Mouse (Mus musculus): ENCODE results near the gene Mrpl34. TPM values are rescaled to one million over a fixed set of nuclear protein-coding genes. Genes with fewer than 3 reads are reported as not detected.
A peak's percentile ranks its signal among the peaks of the same experiment; 100 is the strongest.
"Not testable (repeated sequence)": the region's sequence is repeated elsewhere in the genome, so short reads cannot be mapped to it uniquely, and the experiment has no call there.

The Mrpl34 gene
- total RNA-seq (2021) = 100 to 1,000 TPM; 103 to 130 TPM
- long read RNA-seq, experiment 1, transcript Mrpl34-201 (2 exons, 607 nt) = major isoform, 31 of 31 reads
- long read RNA-seq, experiment 1, partial matches to known transcripts = 0 of 31 reads
- long read RNA-seq, experiment 1, other reads (novel, unspliced or antisense) = 0 of 31 reads
- long read RNA-seq, experiment 2, transcript Mrpl34-201 (2 exons, 607 nt) = major isoform, 106 of 112 reads
- long read RNA-seq, experiment 2, partial matches to known transcripts = 0 of 112 reads
- long read RNA-seq, experiment 2, other reads (novel, unspliced or antisense) = 6 of 112 reads

DNA sequence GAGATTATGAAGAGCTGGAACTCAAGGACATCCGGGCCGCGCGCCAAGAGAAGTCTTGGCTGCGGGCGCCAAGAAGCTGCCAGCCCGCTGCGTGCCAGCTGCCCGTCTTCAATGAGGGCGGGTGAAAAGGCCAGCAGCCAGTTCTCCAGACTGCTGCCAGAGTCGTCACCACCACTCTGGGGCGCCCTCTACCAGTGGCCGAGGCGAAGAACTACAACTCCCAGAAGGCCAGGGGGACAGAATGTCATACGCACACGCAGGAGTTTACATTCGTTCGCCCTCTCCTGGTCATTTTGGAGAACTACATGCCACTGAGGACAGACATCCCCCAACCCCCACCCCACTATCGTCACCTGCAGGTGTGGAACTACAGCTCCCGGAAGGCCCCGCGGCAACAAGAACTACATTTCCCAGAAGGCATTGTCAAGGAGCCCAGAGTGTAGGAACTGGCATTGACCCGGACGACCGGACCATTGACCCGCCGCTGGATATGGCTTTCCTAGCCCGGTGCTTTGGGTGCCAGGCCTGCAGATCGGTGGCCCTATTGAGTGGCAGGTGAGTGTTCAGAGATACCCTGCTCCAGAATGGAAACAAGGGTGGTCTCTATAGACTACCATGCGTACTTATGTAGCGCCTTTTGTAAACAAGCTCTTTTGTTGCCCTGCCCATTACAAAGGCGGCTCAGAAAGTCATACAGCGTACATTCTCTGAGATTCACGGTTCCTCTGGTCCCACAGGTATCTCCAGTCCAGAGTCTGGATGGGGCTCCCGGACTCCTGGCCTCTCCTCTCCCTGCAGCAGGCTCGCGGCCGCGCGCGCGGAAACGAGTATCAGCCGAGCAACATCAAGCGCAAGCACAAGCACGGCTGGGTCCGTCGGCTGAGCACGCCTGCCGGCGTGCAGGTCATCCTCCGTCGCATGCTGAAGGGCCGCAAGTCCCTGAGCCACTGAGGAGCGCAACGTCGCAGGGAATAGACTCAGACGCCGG, at the start of gene Mrpl34:
TSS of gene Mrpl34 (plus strand) at position 447 of the 988 bp plus-strand sequence.
- peak; percentile 91 to 94 for DNase-seq (ENCODE audit: low spot score in 2 of 2)

DNA sequence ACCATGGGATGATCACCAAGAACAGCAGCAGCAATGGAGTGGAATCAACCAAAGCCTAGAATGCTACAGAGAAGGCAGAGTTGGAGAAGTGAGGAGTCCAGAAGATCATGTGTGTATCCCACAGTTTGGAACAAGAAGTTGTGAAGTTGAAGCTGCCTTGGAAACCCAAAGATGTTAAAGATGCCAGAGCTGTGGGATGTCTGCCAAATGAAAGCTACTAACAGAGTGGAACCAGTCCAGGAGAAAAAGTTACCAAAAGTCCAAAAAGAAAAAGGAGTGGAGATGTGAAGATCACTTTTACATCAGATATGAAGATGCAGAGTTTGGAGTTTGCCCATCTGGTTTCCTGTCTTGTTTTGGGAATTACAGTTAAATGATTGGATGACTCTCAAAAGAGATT, 42.6 kb upstream of the Mrpl34 start:
- no peak for DNase-seq (ENCODE audit: low spot score in 2 of 2)

DNA sequence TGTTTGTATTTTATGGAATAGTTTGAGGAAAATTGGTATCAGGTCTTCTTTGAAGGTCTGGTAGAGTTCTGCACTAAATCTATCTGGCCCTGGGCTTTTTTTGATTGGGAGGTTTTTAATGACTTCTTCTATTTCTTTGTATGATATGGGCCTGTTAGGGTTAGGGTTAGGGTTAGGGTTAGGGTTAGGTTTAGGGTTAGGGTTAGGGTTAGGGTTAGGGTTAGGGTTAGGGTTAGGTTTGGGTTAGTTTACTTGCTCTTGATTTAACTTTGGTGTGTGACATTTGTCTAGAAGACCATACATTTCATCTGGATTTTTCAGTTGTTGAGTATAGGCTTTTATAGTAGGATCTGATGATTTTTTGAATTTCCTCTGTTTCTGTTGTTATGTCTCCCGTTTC, 31.8 kb upstream of the Mrpl34 start:
- not testable (repeated sequence) for DNase-seq (ENCODE audit: low spot score in 2 of 2)

DNA sequence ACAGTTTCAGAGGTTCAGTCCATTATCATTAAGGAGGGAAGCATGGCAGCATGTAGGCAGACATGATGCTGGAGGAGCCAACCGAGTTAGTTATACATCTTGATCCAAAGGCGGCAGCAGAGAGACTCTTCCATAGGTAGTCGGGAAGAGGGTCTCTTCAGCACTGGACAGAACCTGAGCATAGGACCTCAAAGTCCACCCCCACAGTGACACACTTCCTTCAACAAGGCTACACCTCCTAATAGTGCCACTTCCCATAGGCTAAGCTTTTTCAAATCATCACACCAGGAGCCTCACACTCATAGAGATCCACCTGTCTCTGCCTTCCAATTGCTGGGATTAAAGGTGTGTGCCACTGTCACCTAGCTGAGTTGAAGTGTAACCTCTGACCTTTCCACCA, 27.7 kb upstream of the Mrpl34 start:
- no peak for DNase-seq (ENCODE audit: low spot score in 2 of 2)

DNA sequence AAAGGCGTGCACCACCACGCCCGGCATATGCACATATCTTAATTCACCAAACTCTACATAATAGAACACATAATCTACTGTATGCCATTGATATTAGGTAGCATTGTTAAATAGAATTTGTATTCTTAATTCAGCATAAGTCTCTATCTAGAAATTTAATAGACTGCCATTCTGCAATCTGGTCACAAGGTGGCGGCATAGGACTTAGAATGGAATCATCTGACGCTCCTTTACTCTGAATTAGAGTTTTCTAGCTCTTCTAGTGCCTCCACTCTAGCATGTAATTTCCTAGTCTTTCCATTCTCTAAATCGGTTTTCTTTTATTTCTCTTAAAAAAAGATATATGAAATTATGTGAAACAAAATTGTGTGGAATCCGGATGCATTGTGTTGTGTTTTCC, 23.4 kb upstream of the Mrpl34 start:
- DNase-seq (ENCODE audit: low spot score in 2 of 2) = peak; percentile 61 to 68

DNA sequence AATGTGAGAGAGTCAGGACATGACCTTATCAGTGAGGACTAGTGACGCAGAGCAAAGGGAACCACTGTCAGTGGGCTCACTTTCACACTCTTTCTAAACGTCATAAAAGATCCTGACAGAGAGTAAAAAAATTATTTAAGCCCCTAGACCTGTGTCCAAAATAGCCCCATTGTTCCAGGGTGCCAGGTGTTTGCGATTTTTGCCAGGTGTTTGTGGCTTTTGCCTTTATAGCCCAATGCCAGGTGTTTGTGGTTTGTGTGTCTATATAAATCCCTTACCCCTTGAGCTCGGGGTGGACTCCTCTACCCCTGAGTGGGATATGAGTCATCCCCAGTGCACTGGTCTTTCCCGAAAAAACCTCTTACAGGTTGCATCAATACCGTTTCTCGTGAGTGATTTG, 19.7 kb upstream of the Mrpl34 start:
- no peak for DNase-seq (ENCODE audit: low spot score in 2 of 2)

DNA sequence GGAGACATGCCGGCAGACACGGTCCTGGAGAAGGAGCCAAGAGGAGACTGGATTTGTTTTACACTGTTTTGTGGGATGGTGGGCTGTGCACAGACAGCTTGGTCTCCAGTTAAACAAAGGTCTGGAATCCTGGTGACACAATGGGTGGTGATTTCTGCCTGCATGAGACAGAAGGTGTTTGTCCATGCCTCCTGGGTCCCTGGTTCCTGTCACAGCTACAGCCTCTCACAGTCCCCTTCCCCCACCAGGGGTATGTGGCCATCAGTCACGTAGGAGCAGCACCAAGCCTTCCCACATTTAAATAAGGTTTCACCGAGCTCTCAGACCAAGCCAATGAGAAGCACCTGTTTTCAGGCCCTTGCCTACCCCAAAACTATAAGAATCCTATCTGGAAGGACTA, 13.4 kb upstream of the Mrpl34 start:
- DNase-seq (ENCODE audit: low spot score in 2 of 2) = no peak

DNA sequence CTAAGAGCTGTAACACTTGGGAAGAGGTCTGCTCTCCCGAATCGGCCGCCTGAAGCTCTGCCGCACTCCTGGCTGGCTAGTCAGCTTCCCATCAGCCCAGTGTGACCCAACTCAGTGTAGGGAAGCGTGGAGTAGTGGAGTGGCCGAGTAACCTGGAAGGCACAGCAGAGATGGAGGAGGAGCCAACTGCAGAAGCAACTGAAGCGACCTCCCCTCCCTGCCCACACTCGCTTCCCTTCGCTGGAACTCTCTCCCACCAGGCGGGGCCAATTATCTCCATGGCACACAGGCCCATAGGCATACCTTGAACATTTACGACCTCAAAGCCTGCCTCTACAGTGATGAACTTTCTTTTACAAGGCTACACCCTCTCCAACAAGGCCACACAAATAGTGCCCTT, 13.0 kb upstream of the Mrpl34 start:
- no peak for DNase-seq (ENCODE audit: low spot score in 2 of 2)

DNA sequence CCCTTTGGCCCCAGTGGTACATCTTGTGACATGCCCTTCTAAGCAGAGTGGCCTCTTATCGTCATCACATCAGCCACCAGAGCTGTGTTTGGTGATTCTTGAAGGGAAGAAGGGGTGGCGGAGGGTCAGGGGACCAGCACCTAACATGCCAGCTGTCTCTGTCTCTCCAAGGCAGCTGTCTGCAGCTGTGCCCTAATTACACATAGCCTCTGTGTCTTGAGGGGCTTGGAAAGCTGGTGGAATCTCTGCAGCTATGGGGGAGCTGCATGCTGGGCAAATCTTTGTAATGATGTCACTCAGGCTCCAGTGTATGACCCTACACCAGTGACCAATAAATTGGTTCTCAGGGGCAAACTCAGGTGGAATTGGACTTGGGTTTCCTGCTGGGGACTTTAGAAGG, 12.1 kb upstream of the Mrpl34 start:
- no peak for DNase-seq (ENCODE audit: low spot score in 2 of 2)

DNA sequence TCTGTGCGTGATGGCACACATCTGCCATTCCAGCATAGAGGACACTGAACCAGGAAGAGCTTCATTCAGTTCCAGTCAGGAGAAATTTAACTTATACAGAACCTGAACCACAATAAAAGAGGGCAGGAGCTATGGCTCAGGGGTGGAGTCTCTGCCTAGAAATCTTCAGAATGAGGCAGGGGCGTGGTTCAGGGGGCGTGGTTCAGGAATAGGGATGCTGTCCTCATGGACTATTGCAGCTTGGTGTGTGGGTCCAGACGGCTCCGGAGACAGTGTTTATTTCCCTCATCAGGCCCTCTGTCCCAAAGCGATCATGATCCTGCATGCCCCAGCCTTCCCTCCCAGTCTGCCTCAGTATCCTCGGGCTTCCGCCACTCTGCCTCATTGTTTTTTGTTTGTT, 10.1 kb upstream of the Mrpl34 start:
- DNase-seq (ENCODE audit: low spot score in 2 of 2) = no peak

DNA sequence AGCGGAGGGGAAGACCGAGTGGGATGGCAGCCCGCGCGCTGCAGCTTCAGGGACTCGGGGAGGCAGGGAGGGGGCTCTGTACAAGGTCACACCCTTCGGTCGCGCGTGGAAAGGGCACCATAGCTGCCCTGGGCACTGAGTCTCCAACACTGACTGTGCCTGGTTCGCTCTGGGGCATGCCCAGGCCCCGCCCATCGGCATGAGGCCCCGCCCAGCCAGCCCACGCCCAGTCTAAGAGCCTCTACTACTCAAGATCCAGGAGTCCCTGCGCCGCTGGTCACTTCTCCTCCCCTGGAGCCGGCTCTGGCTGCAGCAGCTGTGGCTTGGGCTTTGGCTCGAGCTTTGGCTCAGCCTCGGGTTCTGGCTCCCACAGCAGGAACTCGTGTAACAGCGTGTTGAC, 7.9 kb upstream of the Mrpl34 start:
- DNase-seq (ENCODE audit: low spot score in 2 of 2) = peak in 1 of 2 experiments; percentile 26

DNA sequence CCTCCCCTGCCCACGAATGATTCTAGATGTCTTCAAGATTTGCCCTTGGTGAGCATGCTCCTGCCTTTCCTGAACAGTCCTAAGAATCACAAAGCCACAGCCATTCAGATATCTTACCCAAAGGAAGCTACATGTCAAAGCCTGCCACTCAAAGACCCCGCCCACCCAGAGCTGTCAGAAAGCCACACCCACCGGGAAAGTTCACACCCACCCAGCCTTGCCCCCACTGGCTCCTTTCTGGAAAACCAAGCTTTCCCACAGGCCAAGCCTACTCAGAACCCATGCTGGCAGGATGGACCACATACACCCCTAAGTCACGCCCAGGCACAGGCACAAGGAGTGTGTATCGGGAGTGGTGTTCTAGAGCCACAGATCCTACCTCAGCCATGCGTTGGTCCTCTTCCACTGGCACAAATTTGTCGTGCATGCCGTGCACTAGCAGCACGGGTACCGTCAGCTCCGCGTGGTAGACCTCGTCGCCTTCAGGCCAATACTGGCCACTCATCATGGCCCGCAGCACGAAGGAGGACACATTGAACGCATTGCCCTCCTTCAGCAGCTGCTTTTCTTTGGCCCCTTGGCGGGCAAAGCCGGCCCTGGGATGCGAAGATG, 7.0 kb upstream of the Mrpl34 start:
- DNase-seq (ENCODE audit: low spot score in 2 of 2) = no peak

DNA sequence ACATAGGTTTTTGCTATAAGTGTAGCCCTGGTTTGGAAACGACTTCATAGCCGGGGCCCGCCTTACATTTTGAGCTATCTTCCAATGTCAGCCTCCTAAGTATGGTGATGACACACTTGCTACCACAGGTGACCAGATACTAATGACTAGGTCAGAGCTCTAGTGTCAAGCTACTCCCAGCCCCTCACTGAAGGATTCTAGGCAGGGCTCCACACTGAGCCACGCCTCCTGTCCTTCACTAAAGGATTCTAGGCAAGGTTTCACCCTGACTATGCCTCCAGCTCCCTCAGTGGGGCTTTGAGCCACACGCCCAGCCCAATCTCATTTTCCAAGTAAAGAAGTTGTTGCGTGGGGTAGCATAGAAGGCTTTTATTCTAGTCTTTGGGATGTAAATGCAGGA, 4.0 kb upstream of the Mrpl34 start:
- no peak for DNase-seq (ENCODE audit: low spot score in 2 of 2)

DNA sequence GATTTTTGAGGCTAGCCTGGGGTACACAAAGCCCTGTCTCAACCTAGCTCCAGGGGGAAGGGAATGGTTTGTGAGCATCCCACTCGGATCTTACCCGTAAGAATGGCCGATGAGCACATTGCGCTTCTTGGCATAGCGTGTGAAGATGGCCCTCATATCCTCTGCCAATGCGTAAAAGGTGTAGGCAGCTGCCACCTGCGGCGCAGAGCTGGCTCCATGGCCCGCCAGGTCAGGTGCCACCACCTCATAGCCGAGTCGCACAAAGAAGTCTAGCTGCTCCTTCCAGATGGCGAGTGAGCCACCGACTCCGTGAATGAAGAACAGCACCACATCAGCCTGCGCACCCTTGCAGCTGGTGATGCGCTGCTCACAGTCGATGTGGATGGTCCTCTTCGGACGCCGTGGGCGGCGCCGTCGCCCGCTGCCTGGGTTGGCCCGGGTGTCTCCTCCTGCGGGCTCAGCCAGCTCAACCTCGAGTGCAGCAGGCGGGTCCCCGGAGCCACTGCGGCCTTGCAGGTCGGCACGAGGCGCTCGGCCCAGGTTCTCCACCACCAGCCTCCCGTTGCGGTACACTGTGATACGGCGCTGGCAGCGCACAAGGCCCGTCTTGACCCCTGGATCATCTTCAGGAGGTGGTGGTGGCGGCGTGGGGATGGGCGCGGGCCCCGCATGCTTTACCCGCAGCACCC, 3.5 kb upstream of the Mrpl34 start:
- no peak for DNase-seq (ENCODE audit: low spot score in 2 of 2)

DNA sequence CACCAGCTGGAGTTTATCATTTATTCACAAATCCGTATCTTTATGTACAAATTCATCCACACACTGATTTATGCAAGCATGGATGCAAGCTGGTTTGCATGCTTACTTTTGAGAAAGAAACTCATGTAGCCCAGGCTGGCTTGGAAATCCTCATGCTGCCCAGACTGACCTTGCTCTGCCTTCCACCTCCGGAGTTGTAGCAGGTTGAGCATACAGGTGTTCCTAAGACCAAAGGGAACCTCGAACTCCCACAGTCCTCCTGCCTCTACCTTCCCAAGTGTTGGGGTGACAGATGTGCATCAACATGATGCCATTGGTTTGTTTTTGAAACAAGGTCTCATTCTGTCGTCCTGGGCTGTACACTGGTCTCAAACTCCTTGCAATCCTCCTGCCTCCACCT, 2.6 kb upstream of the Mrpl34 start:
- DNase-seq (ENCODE audit: low spot score in 2 of 2) = no peak

DNA sequence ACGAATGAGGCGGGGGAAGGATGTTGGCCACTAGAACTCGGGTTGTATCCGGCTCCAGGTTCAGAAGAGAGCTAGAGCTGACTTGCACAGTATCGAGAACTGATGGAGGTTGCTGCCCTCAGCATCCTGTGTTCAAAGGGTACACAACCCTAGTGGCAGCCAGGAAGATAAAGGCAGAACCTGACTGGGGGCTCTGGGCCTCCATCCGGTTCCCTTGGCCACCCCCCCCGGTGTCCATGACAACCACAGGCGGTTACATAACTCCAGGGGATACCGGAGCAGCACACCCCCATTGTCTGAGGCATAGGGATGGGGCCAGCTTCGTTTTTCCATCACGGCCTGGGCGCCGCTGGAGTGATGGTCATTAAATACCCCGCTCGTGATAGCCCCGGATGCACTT, 2.0 kb upstream of the Mrpl34 start:
- peak in 1 of 2 experiments; percentile 38 for DNase-seq (ENCODE audit: low spot score in 2 of 2)

DNA sequence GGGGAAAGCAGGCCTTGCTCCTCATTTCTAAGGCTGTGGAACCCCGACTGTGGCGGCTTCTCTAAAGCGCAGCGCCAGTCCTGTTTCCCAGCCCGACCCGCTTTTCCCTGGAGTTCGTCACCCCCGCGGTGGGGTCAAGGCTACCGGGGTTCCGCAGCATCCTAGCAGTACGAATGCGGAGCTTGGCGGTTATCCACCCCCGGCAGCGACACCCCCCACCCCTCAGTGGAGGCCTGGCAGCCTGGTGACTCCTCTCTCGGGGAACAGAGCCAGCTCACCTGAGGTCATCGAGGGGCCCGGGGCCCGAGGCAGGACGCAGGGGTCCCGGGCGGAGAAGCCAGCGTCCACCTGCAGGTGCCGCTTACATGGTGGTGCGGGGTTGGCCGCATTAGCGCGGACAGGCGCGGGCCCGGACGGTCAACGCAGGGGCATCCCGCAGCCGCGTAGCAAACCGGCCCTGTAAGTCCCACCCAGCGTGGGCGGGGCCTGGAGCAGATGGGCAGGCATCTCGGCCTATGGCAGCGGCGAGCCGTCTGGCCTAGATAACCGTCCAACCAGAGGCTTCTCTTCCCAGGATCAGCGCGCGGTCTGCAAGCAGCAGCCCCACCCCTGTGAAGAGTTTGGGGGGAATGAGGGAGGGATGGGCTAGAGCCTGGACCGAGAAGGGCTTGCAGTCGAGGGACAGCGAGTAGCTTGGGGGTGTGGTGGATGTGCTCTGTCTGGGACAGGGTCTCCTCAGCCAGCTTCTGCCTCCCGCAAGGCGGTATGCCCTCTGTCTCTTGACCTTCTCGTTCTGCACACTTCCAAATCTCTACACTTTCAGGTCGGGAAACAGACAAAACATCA, 1.3 kb upstream of the Mrpl34 start, which contains the start of gene Abhd8:
TSS of gene Abhd8 (minus strand) at position 468 of the 846 bp plus-strand sequence.
- peak; percentile 96 to 97 for DNase-seq (ENCODE audit: low spot score in 2 of 2)

DNA sequence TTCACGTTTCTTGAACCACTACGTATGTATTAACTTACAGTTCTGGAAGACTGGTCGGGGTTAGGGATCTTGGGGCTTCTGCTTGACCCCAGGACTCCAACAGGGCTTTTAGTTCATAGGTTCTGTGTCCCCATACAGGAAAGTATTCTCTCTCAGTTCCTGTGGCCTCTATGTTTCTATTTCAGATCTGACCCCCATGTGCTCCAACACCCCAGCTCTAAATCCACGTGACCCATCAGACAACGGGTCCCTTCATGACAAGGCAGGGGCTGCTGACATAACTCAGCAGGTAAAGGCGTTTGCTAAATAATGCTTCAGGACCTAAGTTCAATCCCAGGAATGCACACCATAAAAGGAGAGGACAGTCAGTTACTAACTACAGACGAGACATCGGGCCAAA, 974 bp downstream of the Mrpl34 start:
- DNase-seq (ENCODE audit: low spot score in 2 of 2) = no peak

DNA sequence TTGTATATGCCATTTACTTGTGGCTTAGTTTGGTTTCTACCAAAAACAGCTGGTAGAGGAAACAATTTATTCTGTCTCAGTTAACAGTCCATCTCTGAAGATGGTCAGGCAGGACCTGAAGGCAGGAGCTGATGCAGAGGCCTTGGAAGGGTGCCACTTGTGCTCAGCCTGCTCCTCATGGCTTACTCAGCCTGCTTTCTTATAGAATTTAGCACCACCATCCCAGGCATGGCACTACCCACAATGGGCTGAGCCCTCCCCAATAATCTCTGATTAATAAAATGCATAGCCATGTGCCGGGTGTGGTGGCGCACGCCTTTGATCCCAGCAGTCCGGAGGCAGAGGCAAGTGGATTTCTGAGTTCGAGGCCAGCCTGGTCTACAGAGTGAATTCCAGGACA, 1.4 kb downstream of the Mrpl34 start:
- no peak for DNase-seq (ENCODE audit: low spot score in 2 of 2)

DNA sequence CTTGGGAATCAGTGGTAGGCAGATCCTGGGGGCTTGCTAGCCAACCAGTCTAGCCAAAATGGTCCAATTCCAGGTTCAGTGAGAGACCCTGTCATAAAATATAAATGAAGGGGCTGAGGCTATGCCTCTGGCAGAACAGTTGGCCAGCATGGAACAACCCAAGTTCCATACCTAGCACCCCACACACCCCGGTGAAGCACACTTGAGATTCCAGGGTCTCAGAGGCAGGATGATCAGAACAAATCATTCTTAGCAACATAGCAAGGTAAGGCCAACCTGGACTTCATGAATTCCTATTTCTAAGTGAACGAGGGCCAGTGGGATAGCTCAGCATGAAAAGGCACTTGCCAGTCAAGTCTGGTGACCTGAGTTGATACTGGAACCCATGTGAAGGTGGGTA, 2.4 kb downstream of the Mrpl34 start:
- no peak for DNase-seq (ENCODE audit: low spot score in 2 of 2)

Data from adrenal gland, adult 18-20 months (tissue).